Mouse (Mus musculus) kidney, postnatal 14 days (tissue): ENCODE measurements around the gene Dgkz.

Experiments used
- DNase-seq: peaks from one replicate; pipeline ENCODE4 v3.0.0; 2022; ENCODE audit warnings: mixed read lengths

Gene Dgkz

DNA sequence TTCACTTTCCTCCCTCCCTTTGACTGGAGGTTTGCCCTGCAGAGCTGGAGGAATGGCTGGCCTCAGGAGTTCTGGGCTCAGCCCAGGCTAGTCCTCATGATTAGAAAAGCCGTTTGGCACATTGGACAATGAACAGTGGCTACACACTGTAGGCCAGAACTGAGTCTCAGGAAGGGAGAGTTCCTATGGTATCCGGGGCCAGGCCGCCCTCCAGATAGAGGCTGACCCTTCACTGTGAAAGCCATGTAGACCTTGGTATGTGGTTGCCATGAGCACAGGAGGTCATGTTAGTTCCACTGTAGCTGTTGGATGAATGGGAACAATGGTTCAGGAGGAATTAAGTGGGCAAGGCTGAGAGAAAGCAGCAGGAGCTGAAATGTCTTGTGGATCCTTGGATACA lies 17.7 kb upstream of the Dgkz start:
- no peak for DNase-seq

GRCm38 (mm10) chr2:91989750-91990149 lies 14.1 kb upstream of the Dgkz start:
- no peak for DNase-seq

DNA sequence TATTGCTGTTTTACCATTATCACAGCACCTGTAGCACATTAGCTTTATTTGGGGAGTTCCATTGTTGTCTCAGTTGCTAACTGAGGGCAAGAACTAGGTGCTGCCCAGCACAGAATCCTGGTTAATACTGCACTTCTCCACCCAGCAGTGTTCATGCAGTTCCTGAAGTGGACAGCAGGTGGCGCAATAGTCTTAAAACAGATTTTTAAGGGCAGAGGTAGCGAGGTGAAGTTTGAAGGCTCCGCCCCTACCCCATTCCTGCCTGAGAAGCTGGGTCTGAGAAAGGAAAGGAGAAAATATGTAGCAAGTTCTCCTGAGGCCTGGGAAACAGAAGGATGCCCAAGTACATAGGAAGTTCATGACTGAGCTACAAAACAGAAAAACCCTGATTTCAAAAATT lies 11.9 kb upstream of the Dgkz start:
- DNase-seq, result peak; percentile 89

DNA sequence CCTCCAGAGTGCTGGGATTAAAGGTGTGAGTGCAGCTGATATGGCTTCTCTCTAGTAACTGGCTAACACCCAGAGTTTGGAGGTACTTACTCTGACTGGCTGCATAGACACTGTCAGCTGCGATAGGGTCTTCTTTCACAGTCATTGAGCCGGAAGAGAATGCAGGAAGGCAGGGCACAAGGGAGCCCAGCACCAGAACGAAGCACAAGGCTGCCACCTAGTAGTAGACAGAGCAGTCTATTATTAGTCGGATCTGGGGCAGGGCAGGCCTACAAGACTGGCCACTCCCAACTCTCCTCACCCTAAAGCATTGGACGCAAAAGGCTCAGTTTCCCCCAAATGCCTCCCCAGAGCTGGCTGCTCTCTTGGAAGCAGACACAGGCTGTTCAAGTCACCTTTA lies 10.4 kb upstream of the Dgkz start:
- peak; percentile 46 for DNase-seq

GRCm38 (mm10) chr2:91984906-91985525 lies 9.4 kb upstream of the Dgkz start:
- DNase-seq, result no peak

DNA sequence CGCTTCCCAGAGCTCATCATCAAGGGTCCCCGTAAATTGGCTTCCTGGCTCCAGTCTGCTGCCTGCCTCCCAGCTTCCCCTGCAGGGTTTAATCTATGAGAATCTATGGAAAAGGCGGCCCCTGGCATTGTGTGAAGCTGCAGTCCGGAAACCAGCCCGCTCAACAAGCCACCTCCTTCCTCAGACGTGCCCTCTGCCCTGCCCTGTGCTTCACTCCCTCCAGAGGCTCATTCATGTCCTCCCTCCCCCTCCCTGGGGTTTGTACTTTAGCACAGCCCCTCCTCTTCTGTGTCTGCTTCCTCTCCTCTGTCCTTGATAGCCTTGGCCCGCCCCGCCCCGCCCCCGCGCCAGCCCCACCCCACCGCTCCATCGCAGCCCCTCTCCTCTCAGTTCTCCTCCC lies 8.8 kb upstream of the Dgkz start:
- DNase-seq, result peak; percentile 91

- no peak for DNase-seq
Observed at GRCm38 (mm10) chr2:91980830-91981229, 5.2 kb upstream of the Dgkz start.

- DNase-seq, result no peak
Observed at GRCm38 (mm10) chr2:91980245-91980644, 4.6 kb upstream of the Dgkz start.

DNA sequence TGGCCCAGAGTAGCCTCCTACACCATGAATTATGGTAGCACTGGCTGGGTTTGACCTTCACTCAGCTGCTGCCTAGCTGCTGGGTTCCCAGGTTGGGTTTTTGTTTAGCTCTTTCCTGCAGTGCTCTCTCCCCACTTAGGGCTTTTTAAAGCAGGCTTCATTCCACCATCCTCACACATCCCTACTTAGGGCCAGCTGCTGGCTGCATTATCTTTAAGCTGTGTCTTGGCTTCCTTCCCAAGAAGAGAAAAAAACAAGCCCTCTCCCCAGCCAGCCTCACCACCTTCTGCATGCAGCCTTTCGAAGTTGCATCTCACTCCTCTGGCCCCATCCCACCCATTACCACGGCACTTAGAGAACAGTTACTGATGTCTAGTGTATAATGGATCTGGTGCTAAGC lies 2.9 kb upstream of the Dgkz start:
- DNase-seq, result no peak

DNA sequence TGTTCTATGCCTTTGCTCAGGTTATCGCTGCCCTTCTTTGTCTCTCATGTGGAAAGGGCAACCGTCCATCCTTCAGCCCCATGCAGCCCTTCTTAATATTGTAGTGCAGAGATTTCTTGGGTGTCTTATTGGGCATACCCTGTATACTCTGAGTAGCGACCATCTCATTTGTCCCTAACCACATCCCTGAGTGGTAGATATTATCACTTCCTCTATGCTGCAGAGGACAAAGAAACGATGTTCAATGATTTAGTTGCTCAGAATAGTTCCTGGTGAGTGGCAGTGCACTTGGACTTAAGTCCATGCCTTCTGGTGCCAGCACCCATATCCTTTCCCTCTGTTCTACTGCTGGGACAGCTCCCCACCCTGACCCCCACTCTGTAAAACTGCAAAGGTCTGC lies 2.3 kb upstream of the Dgkz start:
- no peak for DNase-seq

DNA sequence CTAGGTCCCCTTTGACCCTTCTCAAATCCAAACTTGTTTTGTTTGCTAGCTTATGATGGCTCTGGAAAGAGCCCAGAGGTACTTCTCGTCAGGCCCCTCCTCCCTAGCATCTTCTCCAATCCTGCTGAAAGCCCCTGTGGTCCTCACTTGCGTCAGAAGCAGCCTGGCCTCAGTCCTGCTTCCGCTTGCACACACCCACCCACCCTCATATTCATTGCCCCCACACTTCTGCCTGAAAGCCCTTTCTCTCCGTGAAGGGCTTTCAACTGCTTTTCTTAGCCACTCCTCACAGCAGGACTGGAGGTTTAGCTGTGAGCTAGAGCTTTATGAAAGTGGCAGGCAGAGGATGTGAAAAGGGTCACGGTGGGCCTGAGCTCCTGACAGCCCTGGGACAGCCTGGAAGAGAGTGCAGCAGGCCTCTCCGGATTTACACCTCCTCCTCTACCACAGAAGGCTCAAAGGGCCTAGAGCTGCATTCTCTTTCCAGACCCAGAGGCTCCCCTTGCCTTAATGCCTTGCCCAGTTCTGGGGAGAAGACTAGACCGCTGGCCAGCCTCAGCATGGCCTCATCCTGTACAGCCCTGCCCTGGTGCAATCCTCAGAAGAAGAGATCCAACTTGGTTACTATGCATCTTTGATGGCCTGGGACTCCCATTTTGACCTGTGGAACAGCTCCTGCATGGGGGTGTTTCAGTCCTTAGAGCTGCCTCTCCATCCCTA lies 2.1 kb downstream of the Dgkz start:
- no peak for DNase-seq

DNA sequence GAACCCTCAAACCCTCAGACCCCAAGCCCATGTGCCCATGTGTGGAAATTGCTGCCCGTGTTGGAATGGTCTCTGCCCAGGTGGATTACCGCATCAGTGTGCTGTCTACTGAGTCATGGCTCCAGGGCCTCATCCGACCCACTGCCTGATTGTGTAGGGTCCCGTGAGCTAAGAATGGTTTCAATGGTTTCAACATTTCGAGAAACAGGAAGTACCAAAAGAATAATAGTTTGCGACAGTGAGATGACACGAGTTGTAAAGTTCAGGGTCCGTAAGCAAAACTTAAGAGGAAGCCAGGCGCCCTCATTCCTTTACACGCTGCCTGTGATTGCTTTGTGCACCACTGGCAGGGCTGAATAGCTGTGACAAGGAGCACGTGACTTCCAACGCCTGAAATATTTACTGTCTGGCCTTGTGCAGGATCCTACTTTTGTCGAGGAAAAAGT lies 3.5 kb downstream of the Dgkz start:
- DNase-seq, result no peak

- peak; percentile 65 for DNase-seq
Observed at GRCm38 (mm10) chr2:91971231-91972097, 4.2 kb downstream of the Dgkz start.

DNA sequence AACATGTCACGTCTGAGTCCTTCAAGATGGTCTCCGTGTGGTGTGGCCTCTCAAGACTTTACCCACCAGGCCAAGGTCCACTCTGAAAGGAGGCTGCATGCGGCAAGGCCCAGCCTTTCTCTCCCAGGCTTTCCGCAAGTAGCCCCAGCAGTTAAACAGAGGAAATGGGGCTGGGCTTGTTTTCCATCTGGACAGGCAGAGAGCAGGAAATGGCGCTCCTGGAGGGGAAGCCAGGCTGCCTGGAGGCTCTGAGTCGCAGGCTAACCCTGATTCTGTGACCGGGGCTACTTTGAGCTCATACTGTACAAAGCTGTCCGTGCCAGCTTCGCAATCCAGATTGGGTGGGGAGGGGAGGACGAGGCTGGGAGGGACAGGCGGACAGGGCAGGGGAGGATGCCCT lies 7.7 kb downstream of the Dgkz start:
- DNase-seq, result peak; percentile 71

GRCm38 (mm10) chr2:91966367-91966766 lies 9.3 kb downstream of the Dgkz start:
- no peak for DNase-seq

DNA sequence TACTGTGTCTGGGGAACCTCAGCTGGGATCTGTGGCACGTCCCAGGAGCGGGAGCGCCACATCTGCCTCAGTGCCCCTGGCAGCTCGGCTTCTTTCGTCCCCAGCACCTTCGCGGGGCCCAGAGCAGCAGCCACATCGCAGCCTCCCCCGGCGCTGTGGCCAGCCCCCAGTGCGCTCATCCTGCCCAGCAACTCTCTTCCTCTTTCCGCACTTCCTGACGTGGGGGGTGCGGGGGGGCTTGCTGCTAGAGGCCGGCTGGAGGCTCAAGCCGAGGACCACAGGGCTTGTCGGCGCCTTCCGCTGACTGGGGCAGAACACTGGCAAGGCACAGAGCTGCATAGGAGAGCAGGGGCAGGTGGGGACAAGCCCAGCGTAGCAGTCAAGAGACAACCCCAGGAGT lies 10.2 kb downstream of the Dgkz start:
- peak; percentile 88 for DNase-seq

- no peak for DNase-seq
Observed at GRCm38 (mm10) chr2:91964610-91965204, 11.0 kb downstream of the Dgkz start.

DNA sequence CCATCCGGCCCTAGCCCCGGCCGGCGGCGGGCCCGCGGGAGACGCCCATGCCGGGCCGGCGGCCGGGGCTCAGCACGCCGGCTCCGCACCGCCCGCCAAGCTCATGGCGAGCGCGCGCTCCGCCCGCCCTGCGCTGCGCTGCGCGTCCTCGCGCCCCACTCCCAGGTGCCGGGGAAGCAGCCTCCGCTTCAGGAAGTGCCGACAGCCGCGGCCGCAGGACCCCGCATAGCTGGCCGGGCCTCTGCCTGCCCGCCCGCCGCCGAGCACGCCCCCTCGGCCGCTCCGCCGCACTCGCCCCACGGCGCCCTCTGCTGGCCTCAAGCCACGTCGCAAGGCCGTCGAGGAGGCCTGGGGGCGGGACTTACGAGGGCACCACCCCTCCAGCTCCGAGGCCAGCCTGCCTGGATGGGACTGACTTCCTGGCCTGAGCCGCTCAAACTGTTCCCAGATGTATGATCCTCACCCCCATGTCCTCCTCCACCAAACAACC lies 12.2 kb downstream of the Dgkz start:
- DNase-seq, result peak; percentile 98

DNA sequence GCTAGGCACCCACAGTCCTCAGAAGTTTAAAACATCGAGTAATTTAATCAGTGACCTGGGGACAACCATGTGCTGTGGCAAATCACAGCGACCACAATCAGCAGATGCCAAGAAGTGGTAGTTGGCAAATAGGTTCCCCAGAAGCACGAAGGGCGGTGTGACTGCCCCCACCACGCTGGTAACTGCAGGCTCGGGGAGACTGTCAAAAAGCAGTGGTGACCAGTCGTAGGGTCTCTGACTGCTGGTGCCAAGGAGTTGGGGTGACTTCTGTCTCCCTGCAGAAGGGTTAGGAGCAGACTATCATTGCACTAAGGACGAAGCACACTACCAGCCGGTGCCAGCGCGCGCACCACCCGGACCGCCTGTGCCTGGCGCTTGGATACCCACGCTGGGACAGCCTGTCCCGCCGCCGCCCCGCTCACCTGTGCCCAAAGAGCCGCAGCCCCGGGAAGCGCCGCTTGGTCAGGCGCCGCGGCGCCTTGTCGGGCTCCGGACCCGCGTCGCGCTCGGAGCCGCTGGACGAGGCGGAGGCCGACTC lies 12.7 kb downstream of the Dgkz start:
- no peak for DNase-seq

DNA sequence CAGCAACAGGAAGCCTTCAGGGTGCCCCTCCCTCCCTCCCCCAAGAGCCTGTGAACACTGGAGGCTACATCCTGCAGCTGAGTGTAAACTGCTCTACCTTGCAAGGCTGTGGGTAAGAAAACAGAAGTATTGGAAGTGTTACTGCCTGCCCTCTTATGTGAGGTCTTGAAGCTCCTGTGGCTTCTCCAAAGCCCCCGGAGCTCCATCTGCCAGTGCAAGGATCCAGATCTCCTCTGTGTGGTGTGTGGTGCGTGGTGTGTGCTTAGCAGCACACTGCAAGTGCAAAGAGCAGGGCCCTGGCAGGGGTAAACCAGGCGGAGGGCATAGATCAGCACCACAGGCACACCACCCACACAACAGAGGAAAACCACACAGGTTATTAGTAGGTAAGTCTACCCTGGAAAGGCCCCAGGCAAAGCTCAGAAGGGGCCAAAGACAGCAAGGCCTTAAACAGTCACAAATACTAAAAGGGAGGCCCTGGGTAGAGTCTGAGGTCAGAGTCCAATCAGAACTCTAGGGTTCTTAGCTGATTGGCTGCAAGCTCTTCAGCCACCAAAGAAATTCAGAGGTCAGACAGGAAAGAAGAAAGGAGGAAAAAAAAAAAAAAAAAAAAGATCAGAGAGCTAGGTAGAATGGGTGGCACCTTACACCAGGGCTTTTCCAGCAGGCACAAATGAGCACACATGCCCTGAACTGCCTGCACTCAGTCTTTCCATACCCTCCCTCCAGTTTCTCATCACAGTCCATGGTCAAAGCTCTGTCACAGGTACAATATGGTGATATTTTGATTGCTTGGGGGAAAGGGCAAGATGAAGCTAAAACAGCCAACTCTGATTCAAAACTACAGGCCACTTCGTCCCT lies 13.5 kb downstream of the Dgkz start:
- no peak for DNase-seq

DNA sequence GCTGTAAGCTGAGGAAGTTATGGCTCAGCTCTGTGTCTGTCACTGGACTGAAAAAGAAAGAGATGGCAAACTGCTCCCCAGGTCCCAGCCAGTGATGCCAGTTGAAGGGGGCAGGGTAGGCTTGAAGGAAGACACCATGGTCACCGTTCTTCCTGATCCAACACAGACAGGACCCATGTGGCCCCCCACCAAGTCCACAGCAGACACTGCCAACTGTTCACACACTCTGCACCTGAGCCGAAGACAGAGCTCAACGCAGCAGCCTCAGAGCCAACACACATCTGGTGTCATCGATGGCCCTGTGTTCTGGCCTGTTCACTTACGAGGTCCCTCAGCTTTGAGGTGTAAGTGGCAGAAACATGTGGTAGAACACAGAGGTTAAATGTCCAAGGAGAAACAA lies 15.2 kb downstream of the Dgkz start:
- no peak for DNase-seq
